ENCODE assay signal across 19 mouse cellular contexts in the genomic region with DNA sequence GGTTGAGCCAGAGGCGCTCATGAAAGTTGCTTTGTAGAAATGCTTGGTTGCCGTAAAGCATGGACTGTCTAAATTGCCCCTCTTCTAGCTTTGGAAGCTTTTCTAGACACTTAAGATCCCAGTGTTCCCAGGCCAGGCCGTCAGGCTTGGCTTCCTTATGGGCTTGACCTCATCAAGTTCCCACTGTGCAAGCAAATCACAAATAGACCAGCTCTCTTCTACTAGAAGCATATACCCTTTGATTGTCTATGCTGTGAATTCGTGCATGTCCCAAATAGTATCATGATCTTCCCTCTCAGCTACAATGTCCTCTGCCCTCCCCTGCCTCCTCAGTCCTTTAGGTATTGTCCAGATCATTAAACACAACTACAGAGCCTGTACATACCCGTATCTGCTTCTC. TPM values are rescaled to one million over a fixed set of nuclear protein-coding genes. Genes with fewer than 3 reads are reported as not detected.
"Had no signal": no experiment of that assay in that cellular context is flagged by ENCODE, and none has a peak within 500 bp of the region (broad histone marks: within the 10 kb centered on the region; RNA-seq: fewer than 3 reads in every experiment).

No protein-coding gene starts in this region.

- DNase-seq: kidney, adult 9 months; kidney, postnatal 36 days; left cerebral cortex, postnatal 4 days; liver, postnatal 0 days; lung, embryonic 14.5 days; right cerebral cortex, postnatal 25 days; spleen, adult 18-20 months; thymus, postnatal 25 days had no signal

- H3K4me1 ChIP-seq: midbrain, embryonic 15.5 days; stomach, embryonic 15.5 days had no signal

- H3K4me2 ChIP-seq: limb, embryonic 12.5 days; limb, embryonic 15.5 days; liver, embryonic 11.5 days; lung, embryonic 14.5 days; midbrain, embryonic 12.5 days; midbrain, embryonic 15.5 days; neural tube, embryonic 13.5 days; stomach, embryonic 15.5 days had no signal

- ATAC-seq: intestine, postnatal 0 days; liver, postnatal 0 days; lung, postnatal 0 days; midbrain, embryonic 15.5 days had no signal

- H3K27ac ChIP-seq: limb, embryonic 12.5 days; limb, embryonic 15.5 days; liver, embryonic 14.5 days; macrophage; midbrain, embryonic 12.5 days; midbrain, embryonic 15.5 days; neural tube, embryonic 13.5 days; stomach, embryonic 15.5 days had no signal

- H3K9ac ChIP-seq: limb, embryonic 12.5 days; limb, embryonic 15.5 days; liver, embryonic 14.5 days; liver, postnatal 0 days; lung, embryonic 14.5 days; midbrain, embryonic 12.5 days; midbrain, embryonic 15.5 days; neural tube, embryonic 13.5 days; stomach, embryonic 15.5 days had no signal

- H3K4me3 ChIP-seq: limb, embryonic 12.5 days; limb, embryonic 15.5 days; midbrain, embryonic 12.5 days; midbrain, embryonic 15.5 days; neural tube, embryonic 13.5 days; stomach, embryonic 15.5 days had no signal

- H3K36me3 ChIP-seq: limb, embryonic 12.5 days; limb, embryonic 15.5 days; midbrain, embryonic 12.5 days; midbrain, embryonic 15.5 days; neural tube, embryonic 13.5 days; stomach, embryonic 15.5 days had no signal

- H3K27me3 ChIP-seq: limb, embryonic 12.5 days; limb, embryonic 15.5 days; neural tube, embryonic 13.5 days; stomach, embryonic 15.5 days had no signal

- H3K9me3 ChIP-seq: limb, embryonic 12.5 days; limb, embryonic 15.5 days; midbrain, embryonic 12.5 days; midbrain, embryonic 15.5 days; neural tube, embryonic 13.5 days; stomach, embryonic 15.5 days had no signal

RNA-seq across cellular contexts. Expression of gene Osbpl6, which starts 23.5 kb away (rescaled TPM):
- polyA plus RNA-seq: macrophage had no signal
